Mouse (Mus musculus) CD4-positive, CD25-positive, alpha-beta regulatory T cell, adult 2 months (primary cell): ENCODE measurements around the gene Senp6.
"Not testable (repeated sequence)": the region's sequence is repeated elsewhere in the genome, so short reads cannot be mapped to it uniquely, and the experiment has no call there.

ENCODE experiments used
- DNase-seq: peaks from one replicate; pipeline ENCODE4 v3.0.0-alpha.2; 2012; ENCODE audit warnings: low read depth, low spot score

The Senp6 gene

GRCm38 (mm10) chr9:80074949-80075348 is 8.2 kb downstream of the Senp6 start:
- DNase-seq = peak; percentile 25

- DNase-seq = peak; percentile 66
Observed at GRCm38 (mm10) chr9:80080941-80081340, 14.2 kb downstream of the Senp6 start.

- no peak for DNase-seq
Observed at GRCm38 (mm10) chr9:80084429-80085092, 17.9 kb downstream of the Senp6 start.

GRCm38 (mm10) chr9:80085665-80086064 is 19.0 kb downstream of the Senp6 start:
- no peak for DNase-seq

GRCm38 (mm10) chr9:80086272-80086966 is 19.7 kb downstream of the Senp6 start:
- DNase-seq = not testable (repeated sequence)

- DNase-seq = no peak
Observed at GRCm38 (mm10) chr9:80089409-80089808, 22.7 kb downstream of the Senp6 start.

GRCm38 (mm10) chr9:80096325-80096724 is 29.6 kb downstream of the Senp6 start:
- DNase-seq = no peak

- no peak for DNase-seq
Observed at GRCm38 (mm10) chr9:80145992-80146587, 79.4 kb downstream of the Senp6 start.

- no peak for DNase-seq
Observed at GRCm38 (mm10) chr9:80149594-80149993, 82.9 kb downstream of the Senp6 start.

GRCm38 (mm10) chr9:80155277-80155676 is 88.6 kb downstream of the Senp6 start:
- no peak for DNase-seq

- no peak for DNase-seq
Observed at GRCm38 (mm10) chr9:80156780-80157179, 90.1 kb downstream of the Senp6 start.

GRCm38 (mm10) chr9:80157840-80158465 is 91.2 kb downstream of the Senp6 start:
- no peak for DNase-seq

- DNase-seq = no peak
Observed at GRCm38 (mm10) chr9:80158937-80159336, 92.2 kb downstream of the Senp6 start.

- no peak for DNase-seq
Observed at GRCm38 (mm10) chr9:80161451-80161850, 94.7 kb downstream of the Senp6 start.

GRCm38 (mm10) chr9:80163126-80163723 is 96.5 kb downstream of the Senp6 start:
- DNase-seq = no peak

- no peak for DNase-seq
Observed at GRCm38 (mm10) chr9:80164191-80164590, 97.5 kb downstream of the Senp6 start.

- DNase-seq = peak; percentile 90
Observed at GRCm38 (mm10) chr9:80164611-80165474, 98.1 kb downstream of the Senp6 start, which contains the start of gene Myo6. Gene Myo6 (plus strand): TSS chr9:80165031.

- DNase-seq = no peak
Observed at GRCm38 (mm10) chr9:80165690-80166089, 99.0 kb downstream of the Senp6 start.

- no peak for DNase-seq
Observed at GRCm38 (mm10) chr9:80166425-80166824, 99.7 kb downstream of the Senp6 start.

- no peak for DNase-seq
Observed at GRCm38 (mm10) chr9:80167089-80167488, 100.4 kb downstream of the Senp6 start.

GRCm38 (mm10) chr9:80169551-80169950 is 102.8 kb downstream of the Senp6 start:
- no peak for DNase-seq
